Mouse (Mus musculus) naive thymus-derived CD4-positive, alpha-beta T cell, adult 5 months (primary cell): Measurements from ENCODE around the gene Ccnd1. TPM values are rescaled to one million over a fixed set of nuclear protein-coding genes. Genes with fewer than 3 reads are reported as not detected.

Experiments
- polyA plus RNA-seq: library from polyadenylated mRNA; unstranded; fragments of 100-300 nt; shearing (Covaris generic); gene quantifications from one replicate; pipeline ENCODE4 v1.2.1, GENCODE M21; 2017

Ccnd1 gene
- 0.29 TPM for polyA plus RNA-seq

GRCm38 (mm10) chr7:144939344-144940002, at the start of gene Ccnd1:
Ccnd1 (minus strand) TSS chr7:144939925.

GRCm38 (mm10) chr7:144914948-144915750, 24.6 kb downstream of the Ccnd1 start, which contains the start of gene LTO1:
LTO1 (plus strand) TSS chr7:144915100.

DNA sequence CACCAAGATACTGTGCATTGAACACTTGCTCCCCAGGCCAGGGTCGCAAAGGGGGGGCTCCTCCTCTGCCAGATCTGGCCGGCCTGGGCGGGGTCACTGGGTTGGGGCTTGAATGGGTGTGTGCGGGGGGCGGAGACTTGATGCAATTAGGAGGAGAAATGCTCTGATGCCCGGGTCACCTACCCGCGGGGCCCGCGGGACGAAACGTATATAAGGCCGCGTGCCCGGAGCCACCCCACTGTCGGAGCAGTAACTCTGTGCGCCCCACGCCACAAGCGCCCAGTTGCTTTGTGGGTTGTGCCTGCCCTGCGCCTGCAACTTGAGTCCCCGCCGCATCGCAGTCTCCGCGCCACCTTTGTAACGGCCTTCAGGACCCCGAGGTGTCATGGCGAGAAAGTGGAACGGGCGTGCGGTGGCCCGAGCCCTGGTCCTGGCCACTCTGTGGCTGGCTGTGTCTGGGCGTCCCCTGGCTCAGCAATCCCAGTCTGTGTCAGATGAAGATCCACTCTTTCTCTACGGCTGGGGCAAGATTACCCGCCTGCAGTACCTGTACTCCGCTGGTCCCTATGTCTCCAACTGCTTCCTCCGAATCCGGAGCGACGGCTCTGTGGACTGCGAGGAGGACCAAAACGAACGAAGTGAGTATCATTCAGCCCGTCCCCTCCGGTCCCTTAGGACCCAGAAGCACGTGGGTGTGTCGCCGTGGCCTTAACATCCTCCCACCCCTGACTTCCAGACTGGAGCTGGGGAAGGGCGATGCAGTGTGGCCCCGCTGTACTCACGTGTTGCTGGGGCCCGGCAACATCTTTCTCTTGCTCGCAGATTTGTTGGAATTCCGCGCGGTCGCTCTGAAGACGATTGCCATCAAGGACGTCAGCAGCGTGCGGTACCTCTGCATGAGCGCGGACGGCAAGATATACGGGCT, 43.2 kb downstream of the Ccnd1 start, which contains the start of gene Fgf15:
Fgf15 (plus strand) TSS at position 238 of the 925 bp plus-strand sequence.

Other genes starting within 250 kb of the Ccnd1 start
- not detected for gene Ano1, start 188.0 kb downstream of the Ccnd1 start, polyA plus RNA-seq
- not detected for gene Fgf3, start 101.8 kb downstream of the Ccnd1 start, polyA plus RNA-seq
- gene Fgf4, start 92.6 kb downstream of the Ccnd1 start, polyA plus RNA-seq: not detected
- not detected for gene Fgf15, start 43.4 kb downstream of the Ccnd1 start, polyA plus RNA-seq
- 17.3 TPM for gene LTO1, start 24.8 kb downstream of the Ccnd1 start, polyA plus RNA-seq